Mouse (Mus musculus) bone marrow macrophage, adult 2 months (primary cell): Measurements from ENCODE around the gene Fam19a2.

Experiments used
- CTCF ChIP-seq: IDR thresholded peaks from 2 replicates; pipeline ENCODE4 v1.5.1; 2012; ENCODE audit warnings: low read depth, mild to moderate bottlenecking, low read length, moderate library complexity
- POLR2A ChIP-seq: IDR thresholded peaks from 2 replicates; pipeline ENCODE4 v1.6.1; 2012; ENCODE audit warnings: mild to moderate bottlenecking, low read depth, low read length, borderline replicate concordance

DNA sequence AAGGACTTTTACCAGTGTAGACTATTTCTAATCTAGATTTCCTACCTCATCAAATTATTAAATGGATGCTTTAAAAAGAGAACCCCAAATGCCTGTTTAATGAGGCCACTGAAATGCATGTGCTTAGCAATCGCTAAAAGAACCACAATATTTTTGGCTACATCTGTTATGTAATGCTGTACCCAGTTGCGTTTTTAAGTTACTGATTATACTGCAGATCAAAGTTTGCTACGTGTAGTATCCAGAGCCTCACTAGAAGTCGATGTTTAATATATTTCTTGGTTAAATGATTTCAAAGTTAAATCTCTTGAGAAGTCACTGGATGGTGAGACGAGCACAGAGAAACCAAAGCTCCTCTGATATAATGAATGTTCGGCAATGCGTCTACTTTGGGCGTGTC lies 82.5 kb downstream of the Fam19a2 start:
- TF ChIP-seq CTCF: no peak
- TF ChIP-seq POLR2A: no peak
